Mouse (Mus musculus): ENCODE data around the gene Tle2. TPM values are rescaled to one million over a fixed set of nuclear protein-coding genes. Genes with fewer than 3 reads are reported as not detected.

Tle2 gene
- polyA plus RNA-seq, 1 experiment from 2014 or later = 29.9 TPM

- H3K27ac ChIP-seq (ENCODE audit: low read length) = no peak overlapping the region
Observed at GRCm38 (mm10) chr10:81565257-81566228, 8.8 kb upstream of the Tle2 start.

DNA sequence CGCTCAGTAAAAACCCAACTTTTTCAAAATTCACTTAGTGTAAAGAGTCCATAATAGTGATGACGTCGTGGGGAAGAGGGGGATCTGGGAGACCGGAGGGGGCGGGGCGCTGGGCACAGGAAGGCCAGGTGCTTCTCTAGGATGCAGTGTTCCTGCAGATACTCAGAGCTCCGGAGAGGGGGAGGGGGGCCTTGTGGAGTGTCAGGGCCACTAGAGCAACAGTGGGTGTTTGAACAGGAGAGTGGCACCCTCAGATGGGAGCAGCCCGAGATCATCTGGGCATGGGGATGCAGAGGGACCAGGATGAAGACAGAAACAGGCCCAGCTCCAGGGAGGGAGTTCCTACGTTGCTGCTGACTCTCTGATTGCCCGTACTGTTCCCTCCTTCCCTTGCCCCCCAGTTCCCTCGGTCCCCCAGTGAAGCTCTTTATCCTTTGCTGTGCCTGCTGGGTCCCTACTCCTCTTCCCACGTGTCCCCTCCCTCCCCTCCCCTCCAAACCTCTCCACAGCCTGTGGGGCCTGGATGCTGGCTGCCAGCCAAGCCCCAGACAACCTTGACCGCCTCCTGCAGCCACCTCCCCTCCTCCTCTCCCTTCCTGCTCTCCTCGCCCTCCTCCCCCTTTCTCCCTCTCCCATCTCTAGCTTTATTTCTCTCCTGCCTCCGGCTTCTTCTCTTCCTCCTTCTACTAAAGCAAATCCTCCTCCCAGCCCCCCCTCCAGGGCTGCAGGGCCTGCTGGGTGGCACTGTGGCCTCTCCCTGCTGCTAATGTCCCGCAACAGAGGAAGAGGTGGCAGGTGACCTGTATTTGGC lies 5.8 kb upstream of the Tle2 start:
- Histone ChIP-seq H3K27ac (ENCODE audit: low read length) (peak overlapping the region; percentile 1; the same call in 1 of the 2 replicates), H3K4me1 (ENCODE audit: insufficient read depth, low read depth, low read length) (peaks cover 29% of the 10 kb centered on the region), H3K4me2 (replicated peaks; ENCODE audit: low read depth, low read length) (no peak overlapping the region), H3K9me3 (ENCODE audit: low read length) (no peaks in the 10 kb centered on the region), H3K9ac (replicated peaks; ENCODE audit: low read depth) (no peak overlapping the region), H3K27me3 (replicated peaks; ENCODE audit: insufficient read depth, low read length) (no peaks in the 10 kb centered on the region), H3K4me3 (ENCODE audit: low read depth, low read length) (no peak overlapping the region), H3K36me3 (ENCODE audit: insufficient read depth, low read length) (no peaks in the 10 kb centered on the region)
- ATAC-seq (0 out of 2 replicates have a peak, but pooled peaks have one; percentile 6), DNase-seq (ENCODE audit: low spot score) (peak; percentile 64)
- 11% methylated on average over 14 of the region's 16 CpGs for WGBS
- TF ChIP-seq EP300 (IDR thresholded peaks at IDR 0.05) (no peak), CTCF (IDR thresholded peaks at IDR 0.05) (no peak)

More at GRCm38 (mm10) chr10:81565257-81566228, 8.8 kb upstream of the Tle2 start:
- Histone ChIP-seq H3K9me3 (ENCODE audit: low read length) (no peaks in the 10 kb centered on the region), H3K36me3 (ENCODE audit: insufficient read depth, low read length) (no peaks in the 10 kb centered on the region), H3K27me3 (replicated peaks; ENCODE audit: insufficient read depth, low read length) (no peaks in the 10 kb centered on the region), H3K4me3 (ENCODE audit: low read depth, low read length) (no peak overlapping the region), H3K4me2 (replicated peaks; ENCODE audit: low read depth, low read length) (no peak overlapping the region), H3K9ac (replicated peaks; ENCODE audit: low read depth) (no peak overlapping the region), H3K4me1 (ENCODE audit: insufficient read depth, low read depth, low read length) (peaks cover 34% of the 10 kb centered on the region; the same call in 1 of the 2 replicates)
- ATAC-seq (no peak), DNase-seq (ENCODE audit: low spot score) (no peak)
- no peak for TF ChIP-seq EP300 (IDR thresholded peaks at IDR 0.05)
- no peak for TF ChIP-seq CTCF (IDR thresholded peaks at IDR 0.05)
- WGBS = 50% methylated on average over 18 of the region's 20 CpGs

- Histone ChIP-seq H3K9ac (replicated peaks; ENCODE audit: low read depth) (no peak overlapping the region), H3K27ac (ENCODE audit: low read length) (no peak overlapping the region), H3K4me2 (replicated peaks; ENCODE audit: low read depth, low read length) (no peak overlapping the region), H3K9me3 (ENCODE audit: low read length) (no peaks in the 10 kb centered on the region), H3K27me3 (replicated peaks; ENCODE audit: insufficient read depth, low read length) (no peaks in the 10 kb centered on the region), H3K4me3 (ENCODE audit: low read depth, low read length) (no peak overlapping the region), H3K36me3 (ENCODE audit: insufficient read depth, low read length) (no peaks in the 10 kb centered on the region), H3K4me1 (ENCODE audit: insufficient read depth, low read depth, low read length) (peaks cover 23% of the 10 kb centered on the region)
- 65% methylated on average over 9 of the region's 9 CpGs for WGBS
- TF ChIP-seq CTCF (IDR thresholded peaks at IDR 0.05) (no peak), EP300 (IDR thresholded peaks at IDR 0.05) (no peak)
- DNase-seq (ENCODE audit: low spot score) = peak; percentile 3
- ATAC-seq = no peak
Observed at GRCm38 (mm10) chr10:81569507-81570237, 4.7 kb upstream of the Tle2 start.

- Histone ChIP-seq H3K4me1 (ENCODE audit: insufficient read depth, low read depth, low read length) (peaks cover 25% of the 10 kb centered on the region), H3K4me2 (replicated peaks; ENCODE audit: low read depth, low read length) (peak overlapping the region; percentile 72), H3K27me3 (replicated peaks; ENCODE audit: insufficient read depth, low read length) (no peaks in the 10 kb centered on the region), H3K36me3 (ENCODE audit: insufficient read depth, low read length) (no peaks in the 10 kb centered on the region), H3K9me3 (ENCODE audit: low read length) (no peaks in the 10 kb centered on the region), H3K4me3 (ENCODE audit: low read depth, low read length) (peak overlapping the region; percentile 47), H3K27ac (ENCODE audit: low read length) (peak overlapping the region; percentile 75), H3K9ac (replicated peaks; ENCODE audit: low read depth) (no peak overlapping the region)
- ATAC-seq = no peak
- 2% methylated on average over 10 of the region's 11 CpGs for WGBS
- no peak for TF ChIP-seq CTCF (IDR thresholded peaks at IDR 0.05)
- TF ChIP-seq EP300 (IDR thresholded peaks at IDR 0.05) = no peak
- DNase-seq (ENCODE audit: low spot score) = peak; percentile 15
Observed at GRCm38 (mm10) chr10:81570238-81570800, 4.0 kb upstream of the Tle2 start.

- H3K27me3 ChIP-seq (replicated peaks; ENCODE audit: insufficient read depth, low read length) = no peaks in the 10 kb centered on the region; the same call in 1 of the 2 replicates
- ATAC-seq (peak; percentile 72), DNase-seq (ENCODE audit: low spot score) (peak; percentile 97)
- no peaks in the 10 kb centered on the region for H3K36me3 ChIP-seq (ENCODE audit: insufficient read depth, low read length)
- peaks cover 29% of the 10 kb centered on the region for H3K4me1 ChIP-seq (ENCODE audit: insufficient read depth, low read depth, low read length)
- H3K4me2 ChIP-seq (replicated peaks; ENCODE audit: low read depth, low read length) = peak overlapping the region; percentile 72
- WGBS = under 1% methylated on average over 32 of the region's 34 CpGs
- no peak overlapping the region for H3K9ac ChIP-seq (replicated peaks; ENCODE audit: low read depth)
- H3K4me3 ChIP-seq (ENCODE audit: low read depth, low read length) = peak overlapping the region; percentile 47
- H3K27ac ChIP-seq (ENCODE audit: low read length) = peak overlapping the region; percentile 75
- no peaks in the 10 kb centered on the region for H3K9me3 ChIP-seq (ENCODE audit: low read length)
- TF ChIP-seq CTCF (IDR thresholded peaks at IDR 0.05) (no peak), EP300 (IDR thresholded peaks at IDR 0.05) (no peak)
Observed at GRCm38 (mm10) chr10:81570831-81571500, 3.4 kb upstream of the Tle2 start.

Data from lung, postnatal 0 days (tissue).